Mouse (Mus musculus) thymus, adult 2 months (tissue): ENCODE results near the gene Kif5c. TPM values are rescaled to one million over a fixed set of nuclear protein-coding genes. Genes with fewer than 3 reads are reported as not detected.

Experiments
- DNase-seq: peaks from one replicate; pipeline ENCODE4 v3.0.0; 2021
- H3K27ac ChIP-seq: fragments of 200-500 bp; 2 replicates; pipeline ENCODE4 v1.5.1; 2012; ENCODE audit warnings: low read length, control low read depth; ENCODE audit not compliant: control insufficient read depth, insufficient read depth
- H3K27me3 ChIP-seq: fragments of 200-500 bp; 2 replicates; pipeline ENCODE4 v1.6.1; 2012; ENCODE audit warnings: mild to moderate bottlenecking, low read length, moderate library complexity, mixed read lengths; ENCODE audit not compliant: control insufficient read depth, insufficient read depth
- H3K36me3 ChIP-seq: fragments of 200-500 bp; 2 replicates; pipeline ENCODE4 v1.6.1; 2012; ENCODE audit warnings: mild to moderate bottlenecking, low read length, moderate library complexity; ENCODE audit not compliant: control insufficient read depth, insufficient read depth
- H3K4me1 ChIP-seq: fragments of 200-500 bp; replicated peaks from 2 replicates; pipeline ENCODE4 v1.6.1; 2012; ENCODE audit warnings: low read length; ENCODE audit not compliant: control insufficient read depth, insufficient read depth
- H3K4me3 ChIP-seq: fragments of 200-500 bp; 2 replicates; pipeline ENCODE4 v1.5.1; 2012; ENCODE audit warnings: mild to moderate bottlenecking, low read length, control low read depth, moderate library complexity; ENCODE audit not compliant: control insufficient read depth, insufficient read depth
- CTCF ChIP-seq: fragments of 200-500 bp; IDR thresholded peaks from 2 replicates; pipeline ENCODE4 v1.5.1; 2012; ENCODE audit warnings: mild to moderate bottlenecking, control low read depth, low read length, moderate library complexity, borderline replicate concordance; ENCODE audit not compliant: control insufficient read depth, poor library complexity, insufficient read depth; ENCODE audit errors: extremely low read depth
- POLR2A ChIP-seq: fragments of 200-500 bp; IDR thresholded peaks from 2 replicates; pipeline ENCODE4 v1.6.1; 2012; ENCODE audit warnings: mild to moderate bottlenecking, low read length, control low read depth, moderate library complexity; ENCODE audit not compliant: control insufficient read depth, poor library complexity, insufficient read depth; ENCODE audit errors: extremely low read depth
- WGBS: fragments of 180-500 bp; shearing (Covaris S2); methylation state at CpG from one replicate; pipeline ENCODE4 v1.1.7; 2018; 5-methylcytosine and 5-hydroxymethylcytosine counted together
- polyA plus RNA-seq: library from polyadenylated mRNA; depleted of rRNA; stranded (reverse); fragments of >200 nt; gene quantifications from 2 replicates; pipeline ENCODE4 v1.2.3, GENCODE M21; 2012

Kif5c gene
- polyA plus RNA-seq, 1 experiment, result 0.40 TPM

DNA sequence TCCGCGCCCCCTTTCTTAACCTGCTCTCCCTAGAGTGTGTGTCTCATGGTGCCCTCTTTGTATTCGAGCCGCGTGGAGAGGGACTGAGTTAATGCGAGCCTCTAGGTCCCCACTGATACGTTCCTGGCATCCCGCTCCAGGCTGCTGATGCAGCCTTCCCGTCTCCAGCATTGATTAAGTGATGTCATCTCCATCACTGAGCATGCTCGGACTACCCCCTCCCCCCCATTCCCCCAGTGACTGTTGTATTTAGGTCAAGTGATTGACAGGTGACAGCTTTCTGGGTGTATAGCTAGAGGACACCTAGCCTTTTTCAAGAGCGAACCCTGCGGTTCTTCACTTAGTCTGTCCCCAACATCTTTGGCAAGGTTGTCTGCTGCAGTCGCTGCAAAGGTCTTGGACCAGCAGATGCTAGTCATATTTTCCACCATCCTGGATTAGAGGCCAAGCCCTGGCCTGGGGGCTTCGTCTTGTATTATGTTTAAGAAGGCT lies 1.6 kb downstream of the Kif5c start:
- Histone ChIP-seq H3K27ac (no peak overlapping the region), H3K27me3 (peaks cover 12% of the 10 kb centered on the region; the same call in 1 of the 2 replicates), H3K4me3 (no peak overlapping the region), H3K4me1 (peaks cover 8% of the 10 kb centered on the region), H3K36me3 (no peaks in the 10 kb centered on the region)
- TF ChIP-seq POLR2A (no peak), CTCF (no peak)
- no peak for DNase-seq
- 40% methylated on average over 14 of the region's 14 CpGs for WGBS

DNA sequence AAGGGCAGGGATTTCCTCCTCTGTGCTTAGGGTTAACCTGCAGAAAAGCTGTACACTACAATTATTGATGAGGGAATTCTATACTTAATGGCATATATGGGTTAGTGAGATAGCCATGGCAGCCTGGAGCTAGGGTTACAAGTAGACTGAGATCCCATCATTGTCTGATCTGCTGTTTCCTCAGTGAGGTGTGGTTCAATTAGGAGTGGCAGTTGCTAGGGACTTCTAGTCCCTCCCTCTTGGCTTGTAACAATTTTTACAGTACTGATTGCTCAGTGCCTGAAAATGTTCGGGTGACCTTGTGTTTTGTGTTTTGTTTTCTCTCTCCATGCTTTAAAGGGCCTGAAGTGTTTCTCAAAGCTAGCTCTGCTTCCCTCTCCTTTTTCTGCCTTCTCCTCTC lies 2.1 kb downstream of the Kif5c start:
- TF ChIP-seq CTCF (no peak), POLR2A (no peak)
- 87% methylated on average over 1 of the region's 1 CpGs for WGBS

DNA sequence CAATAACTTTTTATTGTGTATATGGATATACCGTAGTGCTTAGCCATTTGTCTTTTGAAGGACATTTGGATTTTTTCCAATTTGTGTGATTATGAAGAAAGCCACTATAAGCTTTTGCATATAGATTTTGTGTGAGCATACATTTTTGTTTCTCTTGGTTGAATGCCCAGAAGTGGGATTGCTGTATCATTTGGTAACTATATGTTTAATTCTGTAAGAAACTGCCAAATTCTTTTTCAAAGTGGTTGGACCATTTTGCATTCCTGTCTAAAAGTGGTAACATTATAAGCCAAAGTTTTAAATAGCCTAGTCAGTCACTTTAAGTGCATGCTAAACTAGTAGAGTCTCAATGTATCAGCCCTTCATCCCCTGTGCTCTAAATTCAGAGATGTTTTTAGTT lies 6.5 kb downstream of the Kif5c start:
- H3K4me3 ChIP-seq, result no peak overlapping the region
- H3K27me3 ChIP-seq, result no peaks in the 10 kb centered on the region; the same call in 1 of the 2 replicates
- no peaks in the 10 kb centered on the region for H3K36me3 ChIP-seq
- TF ChIP-seq POLR2A (no peak), CTCF (no peak)
- DNase-seq, result no peak
- no peak overlapping the region for H3K27ac ChIP-seq
- 98% methylated on average over 1 of the region's 1 CpGs for WGBS
- H3K4me1 ChIP-seq, result no peaks in the 10 kb centered on the region

More for the DNA sequence above, 2.1 kb downstream of the Kif5c start:
- Histone ChIP-seq H3K4me1 (peaks cover 8% of the 10 kb centered on the region), H3K27ac (no peak overlapping the region), H3K27me3 (peaks cover 12% of the 10 kb centered on the region; the same call in 1 of the 2 replicates), H3K36me3 (no peaks in the 10 kb centered on the region), H3K4me3 (no peak overlapping the region)
- no peak for DNase-seq

DNA sequence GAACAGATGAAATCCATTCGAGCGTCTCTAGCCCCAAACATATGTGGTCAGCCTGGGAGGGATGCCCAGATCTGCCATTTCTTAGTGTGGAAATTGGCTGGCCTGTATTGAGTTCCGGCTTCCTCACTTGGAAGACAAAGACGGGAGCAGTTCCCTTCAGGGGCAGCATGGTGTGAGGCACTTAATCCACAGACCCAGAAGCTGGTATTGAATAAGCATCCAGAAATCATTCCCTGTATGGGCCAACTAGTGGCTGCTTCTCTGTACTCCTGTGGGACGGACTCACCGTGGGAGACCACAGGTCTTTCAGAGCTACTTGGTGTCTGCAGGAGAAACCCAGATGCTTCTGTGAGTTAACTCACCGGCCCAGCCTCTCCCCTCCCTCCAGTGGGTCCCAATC lies 8.5 kb downstream of the Kif5c start:
- Histone ChIP-seq H3K36me3 (no peaks in the 10 kb centered on the region), H3K4me3 (no peak overlapping the region), H3K27me3 (no peaks in the 10 kb centered on the region), H3K27ac (no peak overlapping the region), H3K4me1 (no peaks in the 10 kb centered on the region)
- no peak for DNase-seq
- no peak for TF ChIP-seq POLR2A
- 95% methylated on average over 7 of the region's 7 CpGs for WGBS

DNA sequence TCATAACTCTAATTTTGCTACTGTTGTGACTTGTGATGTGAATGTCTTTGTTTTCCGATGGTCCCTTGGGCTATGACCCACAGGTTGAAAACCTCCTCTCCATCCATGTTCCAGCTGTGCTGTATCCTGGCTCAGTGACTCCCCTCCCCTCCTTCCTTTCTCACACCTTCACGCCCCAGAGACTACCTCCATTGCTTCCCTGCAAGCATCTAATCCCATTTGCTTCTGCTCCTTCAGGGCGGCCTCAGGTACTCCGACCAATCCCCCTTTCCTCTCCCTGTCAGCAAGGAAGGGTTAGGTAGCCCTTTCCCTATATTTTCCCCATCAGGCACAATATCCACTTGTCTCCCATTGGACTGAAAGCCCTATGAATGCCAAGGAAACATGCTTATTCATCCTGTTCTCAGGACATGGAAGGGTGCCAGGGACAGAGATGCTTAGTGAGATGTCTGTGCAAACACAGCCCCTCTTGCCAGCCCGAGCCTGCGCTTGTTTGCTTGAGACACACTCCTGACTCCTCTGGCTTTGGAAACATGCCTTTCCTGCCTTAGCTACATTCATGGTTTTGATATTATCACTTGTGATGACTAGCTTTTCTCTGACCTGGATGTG lies 9.1 kb downstream of the Kif5c start:
- Histone ChIP-seq H3K4me1 (no peaks in the 10 kb centered on the region), H3K4me3 (no peak overlapping the region), H3K27me3 (no peaks in the 10 kb centered on the region), H3K27ac (no peak overlapping the region), H3K36me3 (no peaks in the 10 kb centered on the region)
- 91% methylated on average over 6 of the region's 6 CpGs for WGBS
- TF ChIP-seq CTCF, result no peak
- TF ChIP-seq POLR2A, result no peak
- no peak for DNase-seq

DNA sequence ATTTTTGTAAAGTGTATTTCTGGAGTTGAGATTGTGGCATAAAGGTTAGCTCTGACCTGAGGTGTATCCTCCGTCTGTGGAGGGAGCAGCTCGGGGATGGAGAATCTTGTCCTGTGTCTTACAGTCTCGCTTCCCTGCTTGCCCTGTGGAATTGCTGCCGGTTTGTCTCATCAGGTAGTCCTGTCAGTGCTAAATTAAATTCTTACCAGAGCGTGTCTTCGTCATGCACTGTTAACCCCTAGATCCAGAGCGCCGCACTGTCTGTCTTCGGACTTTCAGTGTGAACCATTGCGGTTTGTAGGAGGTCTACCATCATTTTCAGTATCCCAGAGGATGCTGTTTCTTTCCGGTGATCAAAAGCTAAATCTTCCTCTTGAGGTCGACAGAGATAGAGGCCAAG lies 10.1 kb downstream of the Kif5c start:
- Histone ChIP-seq H3K27me3 (no peaks in the 10 kb centered on the region), H3K36me3 (no peaks in the 10 kb centered on the region), H3K4me1 (no peaks in the 10 kb centered on the region), H3K27ac (no peak overlapping the region), H3K4me3 (no peak overlapping the region)
- TF ChIP-seq POLR2A (no peak), CTCF (no peak)
- WGBS, result 93% methylated on average over 12 of the region's 12 CpGs
- no peak for DNase-seq

DNA sequence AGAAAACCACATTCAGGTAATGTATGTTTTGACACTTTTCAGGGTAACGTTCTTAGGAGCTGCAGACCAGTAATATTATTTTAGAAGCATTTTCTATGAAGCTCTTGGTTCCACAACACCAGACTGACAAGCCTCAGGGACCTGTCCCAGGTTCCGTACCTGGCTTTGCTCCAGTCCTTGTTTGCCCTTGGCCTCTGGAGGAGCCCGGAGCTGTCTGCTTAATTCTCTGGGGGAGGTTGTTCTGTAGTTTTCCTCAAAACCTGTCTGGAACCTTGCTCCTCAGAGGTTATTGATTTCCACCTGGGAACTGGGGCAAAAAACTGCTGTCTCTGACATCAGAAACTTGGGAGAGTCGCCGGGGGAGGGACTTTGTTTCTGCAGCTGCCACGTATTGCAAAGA lies 11.5 kb downstream of the Kif5c start:
- DNase-seq, result no peak
- TF ChIP-seq CTCF (no peak), POLR2A (no peak)

More for the DNA sequence above, 11.5 kb downstream of the Kif5c start:
- H3K4me1 ChIP-seq, result no peaks in the 10 kb centered on the region
- no peak overlapping the region for H3K4me3 ChIP-seq
- WGBS, result 96% methylated on average over 6 of the region's 6 CpGs
- H3K36me3 ChIP-seq, result no peaks in the 10 kb centered on the region
- no peaks in the 10 kb centered on the region for H3K27me3 ChIP-seq
- no peak overlapping the region for H3K27ac ChIP-seq
